Comparison of ENCODE assay signal across 27 mouse cellular contexts in genomic region chr9:94743291-94743690, GRCm38 (mm10).
A peak's percentile ranks its signal among the peaks of the same experiment; 100 is the strongest.
DNase-seq lines count a peak whose midpoint lies in the region; ATAC-seq and TF ChIP-seq lines count a peak whose summit lies in the region.
"Had no signal": no experiment of that assay in that cellular context is flagged by ENCODE, and none has a peak within 500 bp of the region (broad histone marks: within the 10 kb centered on the region; RNA-seq: fewer than 3 reads in every experiment).

No protein-coding gene starts in this region.

- no peak for TF ChIP-seq CTCF in layer of hippocampus, adult 2 months (conservative IDR thresholded peaks at IDR 0.05)

- H3K4me3 ChIP-seq in layer of hippocampus, adult 2 months: no peak overlapping the region
- H3K4me3 ChIP-seq: embryonic facial prominence, embryonic 13.5 days; embryonic facial prominence, embryonic 15.5 days; erythroblast, embryonic 14.5 days; forebrain, embryonic 10.5 days; forebrain, embryonic 12.5 days had no signal

- DNase-seq in frontal cortex, postnatal 25 days (ENCODE audit: low spot score in 2 of 2): no peak
- peak in 1 of 2 experiments; percentile 42 for DNase-seq in layer of hippocampus, adult 2 months (ENCODE audit: low spot score in 2 of 2)
- DNase-seq in layer of hippocampus, adult 18-20 months (ENCODE audit: low spot score in 2 of 2): no peak
- DNase-seq in right cerebral cortex, postnatal 10 days (ENCODE audit: low spot score in 2 of 2): peak; percentile 48 to 64
- no peak for DNase-seq in right cerebral cortex, postnatal 4 days
- DNase-seq in brain, adult 2 months (ENCODE audit: low read depth, low spot score): peak; percentile 13
- DNase-seq: adrenal gland, adult 8-10 months; adrenal gland, postnatal 14 days; adrenal gland, postnatal 36 days; B cell, adult 2 months; cerebellum, adult 11 months; cerebellum, adult 18-20 months; cerebellum, adult 8-10 months; cerebellum, adult 9-11 months; cerebellum, postnatal 14 days; cerebellum, postnatal 36 days; embryo, embryonic 11 days had no signal

- peak overlapping the region; percentile 54 for H3K27ac ChIP-seq in layer of hippocampus, adult 2 months
- H3K27ac ChIP-seq: embryonic facial prominence, embryonic 13.5 days; embryonic facial prominence, embryonic 15.5 days; forebrain, embryonic 10.5 days; forebrain, embryonic 12.5 days had no signal

- ATAC-seq in frontal cortex, adult (ENCODE audit: low TSS enrichment): peak; percentile 53
- ATAC-seq: activated CD4-positive, CD25-positive, alpha-beta regulatory T cell, adult 4 months; CD4-positive, CD25-positive, alpha-beta regulatory T cell, adult 4 months; forebrain, embryonic 14.5 days; Patski had no signal

Comparison
In these comparisons a context has a peak if more than half of its experiments do, and no peak if none do; other contexts are left out.
1. DNase-seq: peak in right cerebral cortex, postnatal 10 days (2 of 2) and brain, adult 2 months (single experiment); none in frontal cortex, postnatal 25 days (0 of 2), layer of hippocampus, adult 18-20 months (0 of 2) and right cerebral cortex, postnatal 4 days (single experiment).